Mouse (Mus musculus): Measurements from ENCODE around the gene Zscan20. TPM values are rescaled to one million over a fixed set of nuclear protein-coding genes. Genes with fewer than 3 reads are reported as not detected.
"Not testable (repeated sequence)": the region's sequence is repeated elsewhere in the genome, so short reads cannot be mapped to it uniquely, and the experiment has no call there.

Zscan20 gene
- polyA plus RNA-seq, 1 experiment: 9.4 TPM

- H3K36me3 ChIP-seq (ENCODE audit: control insufficient read depth, insufficient read depth, low read length): no peaks in the 10 kb centered on the region
- 0 out of 2 replicates have a peak overlapping the region, but pooled peaks have one; percentile 6 for H3K27ac ChIP-seq (ENCODE audit: control insufficient read depth, insufficient read depth, low read length)
- WGBS: 22% methylated on average over 14 of the region's 14 CpGs
- TF ChIP-seq CTCF (IDR thresholded peaks at IDR 0.05; ENCODE audit: borderline replicate concordance, control insufficient read depth, extremely low read depth, insufficient read depth, low read length, poor library complexity): no peak
- no peak for TF ChIP-seq POLR2A (IDR thresholded peaks at IDR 0.05; ENCODE audit: control insufficient read depth, extremely low read depth, insufficient read depth, low read length, poor library complexity)
- H3K4me1 ChIP-seq (replicated peaks; ENCODE audit: control insufficient read depth, insufficient read depth, low read length): peaks cover 56% of the 10 kb centered on the region
- peak overlapping the region; percentile 60 for H3K4me3 ChIP-seq (ENCODE audit: control insufficient read depth, insufficient read depth, low read length)
- H3K27me3 ChIP-seq (ENCODE audit: control insufficient read depth, insufficient read depth, low read length): no peaks in the 10 kb centered on the region
- DNase-seq: peak; percentile 37
These were observed 5.9 kb upstream of the Zscan20 start for GRCm38 (mm10) chr4:128615761-128616160.

GRCm38 (mm10) chr4:128613326-128613725 is 3.4 kb upstream of the Zscan20 start:
- no peaks in the 10 kb centered on the region for H3K36me3 ChIP-seq (ENCODE audit: control insufficient read depth, insufficient read depth, low read length)
- WGBS: 27% methylated on average over 8 of the region's 8 CpGs
- H3K27ac ChIP-seq (ENCODE audit: control insufficient read depth, insufficient read depth, low read length): no peak overlapping the region
- no peak overlapping the region for H3K4me3 ChIP-seq (ENCODE audit: control insufficient read depth, insufficient read depth, low read length)
- TF ChIP-seq POLR2A (IDR thresholded peaks at IDR 0.05; ENCODE audit: control insufficient read depth, extremely low read depth, insufficient read depth, low read length, poor library complexity) (no peak), CTCF (IDR thresholded peaks at IDR 0.05; ENCODE audit: borderline replicate concordance, control insufficient read depth, extremely low read depth, insufficient read depth, low read length, poor library complexity) (no peak)
- DNase-seq: peak; percentile 45
- no peaks in the 10 kb centered on the region for H3K27me3 ChIP-seq (ENCODE audit: control insufficient read depth, insufficient read depth, low read length)
- peaks cover 46% of the 10 kb centered on the region for H3K4me1 ChIP-seq (replicated peaks; ENCODE audit: control insufficient read depth, insufficient read depth, low read length)

GRCm38 (mm10) chr4:128611726-128612125 is 1.8 kb upstream of the Zscan20 start:
- not testable (repeated sequence) for H3K4me3 ChIP-seq (ENCODE audit: control insufficient read depth, insufficient read depth, low read length); H3K36me3 ChIP-seq (ENCODE audit: control insufficient read depth, insufficient read depth, low read length); H3K27me3 ChIP-seq (ENCODE audit: control insufficient read depth, insufficient read depth, low read length); DNase-seq; H3K27ac ChIP-seq (ENCODE audit: control insufficient read depth, insufficient read depth, low read length)
- WGBS: 91% methylated on average over 3 of the region's 3 CpGs
- peaks cover 30% of the 10 kb centered on the region for H3K4me1 ChIP-seq (replicated peaks; ENCODE audit: control insufficient read depth, insufficient read depth, low read length)

GRCm38 (mm10) chr4:128610706-128611105 is 808 bp upstream of the Zscan20 start:
- no peak overlapping the region for H3K27ac ChIP-seq (ENCODE audit: control insufficient read depth, insufficient read depth, low read length)
- no peak for TF ChIP-seq POLR2A (IDR thresholded peaks at IDR 0.05; ENCODE audit: control insufficient read depth, extremely low read depth, insufficient read depth, low read length, poor library complexity)
- TF ChIP-seq CTCF (IDR thresholded peaks at IDR 0.05; ENCODE audit: borderline replicate concordance, control insufficient read depth, extremely low read depth, insufficient read depth, low read length, poor library complexity): no peak
- H3K4me3 ChIP-seq (ENCODE audit: control insufficient read depth, insufficient read depth, low read length): no peak overlapping the region
- H3K36me3 ChIP-seq (ENCODE audit: control insufficient read depth, insufficient read depth, low read length): no peaks in the 10 kb centered on the region
- H3K4me1 ChIP-seq (replicated peaks; ENCODE audit: control insufficient read depth, insufficient read depth, low read length): peaks cover 20% of the 10 kb centered on the region
- WGBS: 63% methylated on average over 10 of the region's 10 CpGs
- DNase-seq: no peak
- no peaks in the 10 kb centered on the region for H3K27me3 ChIP-seq (ENCODE audit: control insufficient read depth, insufficient read depth, low read length)

- 10% methylated on average over 25 of the region's 27 CpGs for WGBS
- no peak for DNase-seq
- H3K4me1 ChIP-seq (replicated peaks; ENCODE audit: control insufficient read depth, insufficient read depth, low read length): peaks cover 7% of the 10 kb centered on the region
These were observed 498 bp downstream of the Zscan20 start for GRCm38 (mm10) chr4:128609276-128609924.

GRCm38 (mm10) chr4:128607661-128608060 is 2.2 kb downstream of the Zscan20 start:
- Histone ChIP-seq H3K4me3 (ENCODE audit: control insufficient read depth, insufficient read depth, low read length) (no peak overlapping the region), H3K27me3 (ENCODE audit: control insufficient read depth, insufficient read depth, low read length) (no peaks in the 10 kb centered on the region), H3K36me3 (ENCODE audit: control insufficient read depth, insufficient read depth, low read length) (peaks cover 7% of the 10 kb centered on the region), H3K27ac (ENCODE audit: control insufficient read depth, insufficient read depth, low read length) (no peak overlapping the region), H3K4me1 (replicated peaks; ENCODE audit: control insufficient read depth, insufficient read depth, low read length) (peaks cover 7% of the 10 kb centered on the region)
- DNase-seq: no peak
- 94% methylated on average over 11 of the region's 11 CpGs for WGBS
- TF ChIP-seq POLR2A (IDR thresholded peaks at IDR 0.05; ENCODE audit: control insufficient read depth, extremely low read depth, insufficient read depth, low read length, poor library complexity): no peak
- no peak for TF ChIP-seq CTCF (IDR thresholded peaks at IDR 0.05; ENCODE audit: borderline replicate concordance, control insufficient read depth, extremely low read depth, insufficient read depth, low read length, poor library complexity)

More at GRCm38 (mm10) chr4:128609276-128609924, 498 bp downstream of the Zscan20 start:
- TF ChIP-seq POLR2A (IDR thresholded peaks at IDR 0.05; ENCODE audit: control insufficient read depth, extremely low read depth, insufficient read depth, low read length, poor library complexity) (no peak), CTCF (IDR thresholded peaks at IDR 0.05; ENCODE audit: borderline replicate concordance, control insufficient read depth, extremely low read depth, insufficient read depth, low read length, poor library complexity) (no peak)
- H3K27me3 ChIP-seq (ENCODE audit: control insufficient read depth, insufficient read depth, low read length): no peaks in the 10 kb centered on the region
- H3K4me3 ChIP-seq (ENCODE audit: control insufficient read depth, insufficient read depth, low read length): peak overlapping the region; percentile 82
- peak overlapping the region; percentile 40; the same call in 1 of the 2 replicates for H3K27ac ChIP-seq (ENCODE audit: control insufficient read depth, insufficient read depth, low read length)
- H3K36me3 ChIP-seq (ENCODE audit: control insufficient read depth, insufficient read depth, low read length): no peaks in the 10 kb centered on the region

- TF ChIP-seq POLR2A (IDR thresholded peaks at IDR 0.05; ENCODE audit: control insufficient read depth, extremely low read depth, insufficient read depth, low read length, poor library complexity) (no peak), CTCF (IDR thresholded peaks at IDR 0.05; ENCODE audit: borderline replicate concordance, control insufficient read depth, extremely low read depth, insufficient read depth, low read length, poor library complexity) (no peak)
- Histone ChIP-seq H3K4me1 (replicated peaks; ENCODE audit: control insufficient read depth, insufficient read depth, low read length) (peaks cover 7% of the 10 kb centered on the region), H3K36me3 (ENCODE audit: control insufficient read depth, insufficient read depth, low read length) (peaks cover 7% of the 10 kb centered on the region), H3K27me3 (ENCODE audit: control insufficient read depth, insufficient read depth, low read length) (no peaks in the 10 kb centered on the region), H3K4me3 (ENCODE audit: control insufficient read depth, insufficient read depth, low read length) (no peak overlapping the region), H3K27ac (ENCODE audit: control insufficient read depth, insufficient read depth, low read length) (no peak overlapping the region)
- WGBS: 95% methylated on average over 7 of the region's 7 CpGs
- DNase-seq: no peak
These were observed 3.3 kb downstream of the Zscan20 start for GRCm38 (mm10) chr4:128606586-128606985.

All from thymus, adult 2 months (tissue).